32 mouse cellular contexts compared by ENCODE assay signal in the genomic region with DNA sequence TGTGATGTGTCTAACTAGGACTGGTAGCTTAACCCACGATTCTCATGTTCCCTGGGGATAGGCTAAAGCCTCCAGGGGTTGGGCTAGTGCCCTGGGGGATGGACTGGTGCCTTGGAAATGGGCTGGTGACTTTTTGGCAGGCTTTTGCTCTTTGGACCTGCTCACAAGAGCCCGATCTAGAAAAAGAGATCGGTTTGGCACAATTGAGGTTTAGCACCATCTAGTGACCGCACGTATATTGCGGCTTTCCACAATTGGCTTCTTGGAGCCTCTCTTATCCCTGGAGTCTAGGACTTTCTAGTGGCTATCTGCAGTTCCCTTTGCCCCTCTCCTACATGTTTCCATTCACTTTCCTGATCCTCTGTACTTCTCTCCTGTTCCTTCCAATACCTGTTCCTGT. TPM values are rescaled to one million over a fixed set of nuclear protein-coding genes. Genes with fewer than 3 reads are reported as not detected.
A peak's percentile ranks its signal among the peaks of the same experiment; 100 is the strongest.
DNase-seq lines count a peak whose midpoint lies in the region; ATAC-seq and TF ChIP-seq lines count a peak whose summit lies in the region.
"Not testable (repeated sequence)": the region's sequence is repeated elsewhere in the genome, so short reads cannot be mapped to it uniquely, and the experiment has no call there.
"Had no signal": no experiment of that assay in that cellular context is flagged by ENCODE, and none has a peak within 500 bp of the region (broad histone marks: within the 10 kb centered on the region; RNA-seq: fewer than 3 reads in every experiment).

No protein-coding gene starts in this region.

- H3K27me3 ChIP-seq in lung, embryonic 14.5 days (ENCODE audit: insufficient read depth, low read length) = not testable (repeated sequence)

- not testable (repeated sequence) for H3K4me3 ChIP-seq in ES-E14 (ENCODE audit: insufficient read depth in 1 of 2, low read depth in 1 of 2, low read length in 2 of 2, poor library complexity in 1 of 2, severe bottlenecking in 1 of 2); lung, embryonic 14.5 days (ENCODE audit: low read depth, low read length)

- WGBS in lung, embryonic 14.5 days = 38% methylated on average over 6 of the region's 6 CpGs

- in situ Hi-C loops in ES-E14 (cut with MboI; ENCODE audit: low sequenced_read_pairs in 2 of 2, unreplicated experiment in 2 of 2) = not testable (repeated sequence)

- ATAC-seq in lung, embryonic 14.5 days (ENCODE audit: insufficient read depth) = not testable (repeated sequence)

- not testable (repeated sequence) for H3K36me3 ChIP-seq in ES-E14 (ENCODE audit: control insufficient read depth, insufficient read depth, low read length, poor library complexity, severe bottlenecking); lung, embryonic 14.5 days (ENCODE audit: insufficient read depth)

- not testable (repeated sequence) for H3K9me3 ChIP-seq in ES-E14 (ENCODE audit: control insufficient read depth, insufficient read depth, low read depth, low read length); lung, embryonic 14.5 days (ENCODE audit: low read depth, low read length)

- H3K9ac ChIP-seq in ES-E14 (ENCODE audit: insufficient read depth, low read depth, low read length, poor library complexity, severe bottlenecking); lung, embryonic 14.5 days: not testable (repeated sequence)

- H3K4me1 ChIP-seq in ES-E14 (ENCODE audit: control insufficient read depth in 2 of 2, insufficient read depth in 2 of 2, low read length in 2 of 2, poor library complexity in 1 of 2); lung, embryonic 14.5 days (ENCODE audit: insufficient read depth): not testable (repeated sequence)

- H3K27ac ChIP-seq in ES-E14 (ENCODE audit: insufficient read depth, low read depth, low read length, poor library complexity, severe bottlenecking); lung, embryonic 14.5 days (ENCODE audit: low read depth): not testable (repeated sequence)

- not testable (repeated sequence) for H3K4me2 ChIP-seq in lung, embryonic 14.5 days

- not testable (repeated sequence) for TF ChIP-seq CTCF in lung, embryonic 14.5 days (IDR thresholded peaks at IDR 0.05; ENCODE audit: low read depth)

- peak; percentile 40 for DNase-seq in 3T3-L1 (ENCODE audit: low read depth, low spot score)
- peak; percentile 39 for DNase-seq in ES-E14 (ENCODE audit: low read depth, low spot score)
- DNase-seq in R1 (ENCODE audit: low read depth, low spot score) = peak; percentile 58
- DNase-seq in c-Kit-positive CD71-negative TER-119-negative erythroid progenitor cells, embryonic 14.5 days (ENCODE audit: low read depth) = peak; percentile 6
- DNase-seq in kidney, adult 11 months = peak; percentile 14
- peak; percentile 3 for DNase-seq in kidney, postnatal 10 days
- peak; percentile 1 for DNase-seq in lung, embryonic 14.5 days
- peak; percentile 3 for DNase-seq in right cerebral cortex, adult 18-20 months

RNA-seq across cellular contexts. Expression of a gene that starts 7.9 kb away (rescaled TPM):
- total RNA-seq in ES-E14 (2012; rRNA removed) = 41.1 and 42.3 TPM in 2 replicates
- polyA plus RNA-seq in lung, embryonic 14.5 days (2014; fragmentation: Nextera tagmentation; extraction: Ambion mirVana) = not detected in 2 replicates
- total RNA-seq: adrenal gland, postnatal 25 days; G1E; gastrocnemius, postnatal 14 days; granulocyte monocyte progenitor cell, adult 5-6 weeks; heart, postnatal 14 days; layer of hippocampus, postnatal 36 days; left cerebral cortex, postnatal 10 days had no signal
- polyA plus RNA-seq: brain, embryonic 14.5 days; embryonic facial prominence, embryonic 11.5 days; forebrain, embryonic 13.5 days; G1E; heart, embryonic 14.5 days; hindbrain, embryonic 11.5 days; hindbrain, embryonic 16.5 days; intestine, embryonic 14.5 days; kidney, embryonic 15.5 days; large intestine, adult 2 months; limb, embryonic 10.5 days; limb, embryonic 15.5 days; liver, embryonic 14.5 days; lung, adult 2 months; midbrain, embryonic 10.5 days; midbrain, embryonic 15.5 days; neural tube, embryonic 15.5 days; thymus, adult 2 months had no signal

Comparison
In these comparisons a context has a peak if more than half of its experiments do, and no peak if none do; other contexts are left out.
1. DNase-seq: peak in every context shown above with its lines; median percentile 58 in R1; 40 in 3T3-L1; 39 in ES-E14; 14 in kidney, adult 11 months; 6 in c-Kit-positive CD71-negative TER-119-negative erythroid progenitor cells, embryonic 14.5 days; 3 in kidney, postnatal 10 days; 3 in right cerebral cortex, adult 18-20 months; 1 in lung, embryonic 14.5 days.